24 mouse cellular contexts compared by ENCODE assay signal in genomic region chr6:17082238-17082637, GRCm38 (mm10). TPM values are rescaled to one million over a fixed set of nuclear protein-coding genes. Genes with fewer than 3 reads are reported as not detected.
DNase-seq lines count a peak whose midpoint lies in the region; ATAC-seq and TF ChIP-seq lines count a peak whose summit lies in the region.
"Had no signal": no experiment of that assay in that cellular context is flagged by ENCODE, and none has a peak within 500 bp of the region (broad histone marks: within the 10 kb centered on the region; RNA-seq: fewer than 3 reads in every experiment).

No protein-coding gene starts in this region.

- H3K4me1 ChIP-seq in limb, embryonic 12.5 days (replicated peaks), result peaks cover 24% of the 10 kb centered on the region
- H3K4me1 ChIP-seq in limb, embryonic 10.5 days, result peaks cover 24% of the 10 kb centered on the region
- peaks cover 29% of the 10 kb centered on the region for H3K4me1 ChIP-seq in embryonic facial prominence, embryonic 12.5 days
- peaks cover 15% of the 10 kb centered on the region for H3K4me1 ChIP-seq in embryonic fibroblast, embryonic 13.5 days (ENCODE audit: control insufficient read depth, insufficient read depth, low read length)
- H3K4me1 ChIP-seq in limb, embryonic 14.5 days (ENCODE audit: control insufficient read depth, insufficient read depth, low read length), result peaks cover 18% of the 10 kb centered on the region

- H3K36me3 ChIP-seq in limb, embryonic 12.5 days, result no peaks in the 10 kb centered on the region
- no peaks in the 10 kb centered on the region for H3K36me3 ChIP-seq in limb, embryonic 10.5 days
- no peaks in the 10 kb centered on the region; the same call in 1 of the 2 replicates for H3K36me3 ChIP-seq in embryonic facial prominence, embryonic 12.5 days
- H3K36me3 ChIP-seq in limb, embryonic 14.5 days (ENCODE audit: control insufficient read depth, insufficient read depth, low read length), result no peaks in the 10 kb centered on the region
- H3K36me3 ChIP-seq: G1E; hindbrain, embryonic 12.5 days; hindbrain, embryonic 15.5 days had no signal

- no peak for TF ChIP-seq CTCF in embryonic fibroblast, embryonic 13.5 days (IDR thresholded peaks at IDR 0.05; ENCODE audit: borderline replicate concordance, insufficient read depth, low read length)

- ATAC-seq in limb, embryonic 12.5 days (ENCODE audit: insufficient number of reproducible peaks, insufficient read depth, low FRiP score, low TSS enrichment, low read depth), result peak; percentile 38; the same call in 1 of the 2 replicates
- peak; percentile 49; the same call in 1 of the 2 replicates for ATAC-seq in embryonic facial prominence, embryonic 12.5 days (ENCODE audit: insufficient number of reproducible peaks, insufficient read depth, low FRiP score, low TSS enrichment)
- peak; percentile 65; the same call in 1 of the 2 replicates for ATAC-seq in limb, embryonic 14.5 days (ENCODE audit: low FRiP score, low read depth)
- ATAC-seq: forebrain, embryonic 14.5 days; intestine, postnatal 0 days had no signal

- H3K4me3 ChIP-seq in limb, embryonic 12.5 days (replicated peaks), result no peak overlapping the region
- H3K4me3 ChIP-seq in limb, embryonic 10.5 days, result no peak overlapping the region
- H3K4me3 ChIP-seq in embryonic facial prominence, embryonic 12.5 days, result no peak overlapping the region
- no peak overlapping the region for H3K4me3 ChIP-seq in embryonic fibroblast, embryonic 13.5 days (ENCODE audit: insufficient read depth, low read length)
- H3K4me3 ChIP-seq in limb, embryonic 14.5 days (replicated peaks; ENCODE audit: low read length), result no peak overlapping the region
- H3K4me3 ChIP-seq: heart, adult 2 months; hindbrain, embryonic 12.5 days; hindbrain, embryonic 15.5 days had no signal

- no peak for TF ChIP-seq POLR2A in embryonic fibroblast, embryonic 13.5 days (IDR thresholded peaks at IDR 0.05; ENCODE audit: low read depth, low read length)
- TF ChIP-seq POLR2A in limb, embryonic 14.5 days (IDR thresholded peaks at IDR 0.05; ENCODE audit: borderline replicate concordance, extremely low read depth, insufficient read depth, insufficient read length), result no peak

- H3K27me3 ChIP-seq in limb, embryonic 12.5 days, result no peaks in the 10 kb centered on the region
- no peaks in the 10 kb centered on the region for H3K27me3 ChIP-seq in limb, embryonic 10.5 days (ENCODE audit: low read depth, poor library complexity, severe bottlenecking)
- H3K27me3 ChIP-seq in embryonic facial prominence, embryonic 12.5 days, result no peaks in the 10 kb centered on the region
- H3K27me3 ChIP-seq in limb, embryonic 14.5 days (ENCODE audit: control insufficient read depth, insufficient read depth, low read length), result no peaks in the 10 kb centered on the region
- H3K27me3 ChIP-seq: CH12.LX; hindbrain, embryonic 12.5 days; hindbrain, embryonic 15.5 days had no signal

- WGBS in limb, embryonic 12.5 days, result 43% methylated on average over 4 of the region's 4 CpGs
- 75% methylated on average over 4 of the region's 4 CpGs for WGBS in limb, embryonic 10.5 days
- 27% methylated on average over 4 of the region's 4 CpGs for WGBS in embryonic facial prominence, embryonic 12.5 days
- WGBS in limb, embryonic 14.5 days, result 29% methylated on average over 4 of the region's 4 CpGs

- no peak for DNase-seq in limb, embryonic 10.5 days (ENCODE audit: low spot score)
- DNase-seq in limb, embryonic 14.5 days (ENCODE audit: low spot score), result peak; percentile 53
- no peak for DNase-seq in adrenal gland, postnatal 14 days
- DNase-seq in urinary bladder, postnatal 10 days (ENCODE audit: low spot score), result no peak
- DNase-seq in heart, adult 9 months (ENCODE audit: low spot score in 2 of 2), result no peak
- DNase-seq: adrenal gland, adult 2 months; adrenal gland, postnatal 36 days; B cell, adult 2 months; cerebellum, adult 18-20 months; cerebellum, adult 9-10 months; cerebellum, postnatal 14 days; gastrocnemius, postnatal 10 days; gastrocnemius, postnatal 36 days; heart, adult 2 months had no signal

- H3K9me3 ChIP-seq in limb, embryonic 12.5 days, result no peaks in the 10 kb centered on the region
- H3K9me3 ChIP-seq in limb, embryonic 10.5 days (replicated peaks), result no peaks in the 10 kb centered on the region
- H3K9me3 ChIP-seq in embryonic facial prominence, embryonic 12.5 days, result no peaks in the 10 kb centered on the region
- no peaks in the 10 kb centered on the region for H3K9me3 ChIP-seq in limb, embryonic 14.5 days (ENCODE audit: control insufficient read depth, low read length)
- H3K9me3 ChIP-seq: G1E; hindbrain, embryonic 12.5 days; hindbrain, embryonic 15.5 days had no signal

- no peak overlapping the region for H3K9ac ChIP-seq in limb, embryonic 12.5 days (replicated peaks)
- H3K9ac ChIP-seq in embryonic facial prominence, embryonic 12.5 days, result no peak overlapping the region
- H3K9ac ChIP-seq in limb, embryonic 14.5 days (ENCODE audit: low read depth, low read length, severe bottlenecking), result no peak overlapping the region
- H3K9ac ChIP-seq: hindbrain, embryonic 12.5 days; hindbrain, embryonic 15.5 days had no signal

- H3K4me2 ChIP-seq in limb, embryonic 12.5 days, result no peak overlapping the region
- no peak overlapping the region for H3K4me2 ChIP-seq in embryonic facial prominence, embryonic 12.5 days (replicated peaks)
- no peak overlapping the region for H3K4me2 ChIP-seq in limb, embryonic 14.5 days (replicated peaks; ENCODE audit: low read depth, low read length, severe bottlenecking)
- H3K4me2 ChIP-seq: heart, embryonic 11.5 days; hindbrain, embryonic 12.5 days; hindbrain, embryonic 15.5 days had no signal

- H3K27ac ChIP-seq in limb, embryonic 12.5 days, result no peak overlapping the region
- H3K27ac ChIP-seq in limb, embryonic 10.5 days, result no peak overlapping the region
- no peak overlapping the region for H3K27ac ChIP-seq in embryonic facial prominence, embryonic 12.5 days
- H3K27ac ChIP-seq in embryonic fibroblast, embryonic 13.5 days (ENCODE audit: insufficient read depth, low read length), result peak overlapping the region; percentile 77
- 0 out of 2 replicates have a peak overlapping the region, but pooled peaks have one; percentile 34 for H3K27ac ChIP-seq in limb, embryonic 14.5 days (replicated peaks; ENCODE audit: low read depth, low read length)
- H3K27ac ChIP-seq: heart, adult 2 months; hindbrain, embryonic 12.5 days; hindbrain, embryonic 15.5 days had no signal

RNA-seq across cellular contexts. Expression of gene Tes, which starts 17.3 kb away (rescaled TPM):
- 93.4 and 106 TPM in 2 replicates for polyA plus RNA-seq in limb, embryonic 12.5 days (2016; fragmentation: Nextera tagmentation; extraction: Ambion mirVana)
- polyA plus RNA-seq in limb, embryonic 10.5 days (2016; fragmentation: Nextera tagmentation; extraction: Ambion mirVana), result 62.9 and 94.2 TPM in 2 replicates
- polyA plus RNA-seq in embryonic facial prominence, embryonic 12.5 days (2016; fragmentation: Nextera tagmentation; extraction: Ambion mirVana), result 102 and 111 TPM in 2 replicates
- polyA plus RNA-seq in embryonic fibroblast, embryonic 13.5 days (2011; ENCODE audit: insufficient read length, low read depth, missing spikeins), result 94.4 and 136 TPM in 2 replicates
- 54.2 and 57.7 TPM in 2 replicates for polyA plus RNA-seq in limb, embryonic 14.5 days (2012; rRNA removed)
- 69.1 and 82.8 TPM in 2 replicates for polyA plus RNA-seq in limb, embryonic 14.5 days (2014; fragmentation: Nextera tagmentation; extraction: Ambion mirVana)
- total RNA-seq in adrenal gland, postnatal 14 days (2021), result 12.3 and 15.8 TPM in 2 replicates
- total RNA-seq: CH12.LX had no signal
- polyA plus RNA-seq: G1E had no signal

Comparison
In these comparisons a context has a peak if more than half of its experiments do, and no peak if none do; other contexts are left out.
1. H3K27ac ChIP-seq: peak in embryonic fibroblast, embryonic 13.5 days (single experiment) and limb, embryonic 14.5 days (single experiment); none in limb, embryonic 12.5 days (single experiment), limb, embryonic 10.5 days (single experiment) and embryonic facial prominence, embryonic 12.5 days (single experiment).
2. Peak in every context shown above with its lines, with median percentiles within 50 percentile points of each other: ATAC-seq.